Mouse (Mus musculus): ENCODE results near the gene Dppa2.

Dppa2 gene

GRCm38 (mm10) chr16:48335326-48335725 lies 31.6 kb downstream of the Dppa2 start:
- DNase-seq (ENCODE audit: low read depth, low spot score): no peak

- DNase-seq (ENCODE audit: low read depth, low spot score): no peak
These were observed 40.5 kb downstream of the Dppa2 start for GRCm38 (mm10) chr16:48344193-48344592.

GRCm38 (mm10) chr16:48347246-48347645 lies 43.5 kb downstream of the Dppa2 start:
- no peak for DNase-seq (ENCODE audit: low read depth, low spot score)

- peak; percentile 57 for DNase-seq (ENCODE audit: low read depth, low spot score)
These were observed 52.0 kb downstream of the Dppa2 start for GRCm38 (mm10) chr16:48355716-48356115.

GRCm38 (mm10) chr16:48356417-48356816 lies 52.7 kb downstream of the Dppa2 start:
- no peak for DNase-seq (ENCODE audit: low read depth, low spot score)

GRCm38 (mm10) chr16:48360887-48361286 lies 57.2 kb downstream of the Dppa2 start:
- DNase-seq (ENCODE audit: low read depth, low spot score): no peak

GRCm38 (mm10) chr16:48366801-48367200 lies 63.1 kb downstream of the Dppa2 start:
- DNase-seq (ENCODE audit: low read depth, low spot score): peak; percentile 79

- no peak for DNase-seq (ENCODE audit: low read depth, low spot score)
These were observed 64.4 kb downstream of the Dppa2 start for GRCm38 (mm10) chr16:48368096-48368495.

Measured in ES-CJ7 (cell line).